Mouse (Mus musculus) CD4-positive helper T cell, adult 2 months (primary cell): Measurements from ENCODE around the gene Olfr1461.

Experiments used
- DNase-seq: peaks from one replicate; pipeline ENCODE4 v3.0.0-alpha.2; 2012; ENCODE audit warnings: low read depth, missing footprints, low spot score

The Olfr1461 gene

GRCm38 (mm10) chr19:13162700-13163099 is at the start of gene Olfr1461:
TSS of gene Olfr1461 (plus strand) at chr19:13163000.
- no peak for DNase-seq

DNA sequence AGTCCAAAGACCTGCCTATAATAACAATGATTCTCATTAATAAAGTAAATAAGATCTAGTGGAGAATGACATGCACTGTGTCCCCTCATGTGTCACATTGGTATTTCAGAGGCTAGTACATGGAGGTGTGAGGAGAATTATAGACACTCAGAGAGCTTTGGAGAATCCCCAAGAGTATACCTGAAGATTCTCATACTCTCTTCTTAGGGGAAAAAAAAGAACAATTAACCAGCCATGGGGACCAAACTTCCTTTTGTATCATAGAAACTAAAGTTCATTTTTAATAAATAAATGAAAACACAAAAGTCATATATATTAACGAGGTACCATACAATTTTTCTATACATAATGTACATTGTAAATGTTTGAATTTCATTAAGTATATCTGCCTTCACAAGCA is 13.4 kb upstream of the Olfr1461 start, which contains the start of gene Olfr1459:
Olfr1459 (minus strand) TSS at position 101 of the 400 bp plus-strand sequence.
- DNase-seq: no peak

DNA sequence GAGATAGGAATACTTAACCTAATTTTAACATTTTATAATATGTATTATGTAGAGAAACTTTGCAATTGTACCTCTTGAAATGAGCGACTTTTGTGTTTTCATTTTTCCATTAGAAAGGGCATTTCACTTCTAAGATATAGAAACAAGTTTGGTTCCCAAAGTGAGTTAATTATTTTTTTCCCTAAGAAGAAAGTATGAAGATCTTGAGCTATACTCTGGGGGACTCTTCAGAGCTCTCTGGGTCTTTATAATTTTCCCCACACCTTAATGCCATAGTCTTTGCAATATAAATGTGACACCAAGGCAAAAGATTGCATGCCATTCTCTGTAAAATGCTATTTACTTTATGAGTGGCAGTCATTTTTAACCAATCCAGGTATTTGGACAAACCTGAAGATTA is 22.6 kb downstream of the Olfr1461 start, which contains the start of gene Olfr1462:
Olfr1462 (plus strand) TSS at position 301 of the 400 bp plus-strand sequence.
- no peak for DNase-seq
